In genomic region chr5:148360922-148361758, GRCm38 (mm10) we compare ENCODE assay signal across 8 mouse cellular contexts. TPM values are rescaled to one million over a fixed set of nuclear protein-coding genes. Genes with fewer than 3 reads are reported as not detected.
DNase-seq lines count a peak whose midpoint lies in the region; ATAC-seq and TF ChIP-seq lines count a peak whose summit lies in the region.
"Had no signal": no experiment of that assay in that cellular context is flagged by ENCODE, and none has a peak within 500 bp of the region (broad histone marks: within the 10 kb centered on the region; RNA-seq: fewer than 3 reads in every experiment).

No protein-coding gene starts in this region.

- H3K4me3 ChIP-seq in layer of hippocampus, adult 2 months: no peak overlapping the region
- H3K4me3 ChIP-seq: neural tube, embryonic 13.5 days had no signal

- peak; percentile 45 for ATAC-seq in common myeloid progenitor, adult 5-6 weeks (replicated peaks; ENCODE audit: low read depth, poor library complexity, severe bottlenecking)

- H3K27ac ChIP-seq in layer of hippocampus, adult 2 months: no peak overlapping the region
- H3K27ac ChIP-seq: neural tube, embryonic 13.5 days had no signal

- peak; percentile 67 for DNase-seq in NIH3T3 (ENCODE audit: low read depth)
- peak; percentile 50 for DNase-seq in kidney, adult 9 months
- DNase-seq in lung, postnatal 10 days: peak; percentile 74
- no peak for DNase-seq in right cerebral cortex, postnatal 25 days
- DNase-seq in spleen, adult 12 weeks (ENCODE audit: low spot score): no peak
- DNase-seq in layer of hippocampus, adult 2 months (ENCODE audit: low spot score in 2 of 2): no peak

- TF ChIP-seq CTCF in layer of hippocampus, adult 2 months (conservative IDR thresholded peaks at IDR 0.05): no peak

RNA-seq across cellular contexts. Expression of gene Slc7a1, which starts 38.6 kb away (rescaled TPM):
- total RNA-seq in common myeloid progenitor, adult 5-6 weeks (2017): 21.3 and 30.3 TPM in 2 replicates
- 10 to 100 TPM; 24.4 to 25.9 TPM for total RNA-seq in layer of hippocampus, adult 2 months (2021)

Comparison
In these comparisons a context has a peak if more than half of its experiments do, and no peak if none do; other contexts are left out.
1. DNase-seq: peak in NIH3T3 (single experiment), kidney, adult 9 months (single experiment) and lung, postnatal 10 days (single experiment); none in right cerebral cortex, postnatal 25 days (single experiment), spleen, adult 12 weeks (single experiment) and layer of hippocampus, adult 2 months (0 of 2).